Mouse (Mus musculus): ENCODE measurements at regions not wholly inside any gene's neighbourhood (a gene's known extent, or its start where the extent isn't known, plus 50 kb on each side); places are given as distances from the start of the nearest gene placed in this dataset.

GRCm38 (mm10) chr16:70079497-70079896 lies 216.0 kb upstream of the Speer2 start:
- H3K9me3 ChIP-seq (replicated peaks; ENCODE audit: insufficient read depth, low read length), result no peaks in the 10 kb centered on the region
- H3K4me1 ChIP-seq (ENCODE audit: control insufficient read depth in 1 of 2, insufficient read depth in 2 of 2, low read length in 2 of 2), result no peaks in the 10 kb centered on the region
- no peaks in the 10 kb centered on the region for H3K36me3 ChIP-seq (ENCODE audit: control insufficient read depth in 1 of 2, insufficient read depth in 2 of 2, low read length in 2 of 2)
- TF ChIP-seq SMC3 (IDR thresholded peaks at IDR 0.05; ENCODE audit: low read depth, low read length), result no peak
- TF ChIP-seq TCF12 (IDR thresholded peaks at IDR 0.05; ENCODE audit: low read depth, low read length), result no peak
- no peak for TF ChIP-seq HCFC1 (IDR thresholded peaks at IDR 0.05; ENCODE audit: low read depth, low read length)
- no peak for TF ChIP-seq POLR2AphosphoS2 (IDR thresholded peaks at IDR 0.05; ENCODE audit: low read length)
- no peak for TF ChIP-seq POLR2AphosphoS5 (IDR thresholded peaks at IDR 0.05; ENCODE audit: borderline replicate concordance, low read depth, low read length)
- no peak for TF ChIP-seq MAFK (IDR thresholded peaks at IDR 0.05; ENCODE audit: borderline replicate concordance, low read depth, low read length)
- no peak overlapping the region for H3K27ac ChIP-seq (ENCODE audit: control insufficient read depth, low read depth, low read length)
- H3K27me3 ChIP-seq (ENCODE audit: control insufficient read depth in 1 of 2, insufficient read depth in 2 of 2, low read length in 2 of 2), result no peaks in the 10 kb centered on the region
- H3K9ac ChIP-seq (ENCODE audit: control insufficient read depth, low read depth, low read length, poor library complexity, severe bottlenecking), result no peak overlapping the region
- H3K4me3 ChIP-seq (ENCODE audit: control insufficient read depth in 1 of 2, insufficient read depth in 1 of 2, low read depth in 2 of 2, low read length in 2 of 2), result no peak overlapping the region
- H3K79me2 ChIP-seq (ENCODE audit: control insufficient read depth, insufficient read depth, low read length, poor library complexity), result no peaks in the 10 kb centered on the region
- no peak for DNase-seq (ENCODE audit: low read depth, low spot score)

- H3K36me3 ChIP-seq (ENCODE audit: control insufficient read depth in 1 of 2, insufficient read depth in 2 of 2, low read length in 2 of 2), result no peaks in the 10 kb centered on the region
- H3K9me3 ChIP-seq (replicated peaks; ENCODE audit: insufficient read depth, low read length), result no peaks in the 10 kb centered on the region
- TF ChIP-seq E2F4 (IDR thresholded peaks at IDR 0.05; ENCODE audit: borderline replicate concordance, low read depth, low read length) (no peak), SIN3A (IDR thresholded peaks at IDR 0.05; ENCODE audit: low read length) (no peak), ZC3H11A (IDR thresholded peaks at IDR 0.05; ENCODE audit: low read depth, low read length) (no peak)
- no peaks in the 10 kb centered on the region for H3K79me2 ChIP-seq (ENCODE audit: control insufficient read depth, insufficient read depth, low read length, poor library complexity)
- no peak overlapping the region for H3K27ac ChIP-seq (ENCODE audit: control insufficient read depth, low read depth, low read length)
- H3K4me1 ChIP-seq (ENCODE audit: control insufficient read depth in 1 of 2, insufficient read depth in 2 of 2, low read length in 2 of 2), result no peaks in the 10 kb centered on the region
- H3K9ac ChIP-seq (ENCODE audit: control insufficient read depth, low read depth, low read length, poor library complexity, severe bottlenecking), result no peak overlapping the region
- no peaks in the 10 kb centered on the region for H3K27me3 ChIP-seq (ENCODE audit: control insufficient read depth in 1 of 2, insufficient read depth in 2 of 2, low read length in 2 of 2)
- DNase-seq (ENCODE audit: low read depth, low spot score), result no peak
- H3K4me3 ChIP-seq (ENCODE audit: control insufficient read depth in 1 of 2, insufficient read depth in 1 of 2, low read depth in 2 of 2, low read length in 2 of 2), result no peak overlapping the region
Observed at GRCm38 (mm10) chr16:70091291-70091690, 222.5 kb upstream of the Gbe1 start.

GRCm38 (mm10) chr16:70091963-70092362 lies 221.8 kb upstream of the Gbe1 start:
- Histone ChIP-seq H3K9ac (ENCODE audit: control insufficient read depth, low read depth, low read length, poor library complexity, severe bottlenecking) (no peak overlapping the region), H3K27ac (ENCODE audit: control insufficient read depth, low read depth, low read length) (no peak overlapping the region), H3K9me3 (replicated peaks; ENCODE audit: insufficient read depth, low read length) (no peaks in the 10 kb centered on the region), H3K4me1 (ENCODE audit: control insufficient read depth in 1 of 2, insufficient read depth in 2 of 2, low read length in 2 of 2) (no peaks in the 10 kb centered on the region), H3K79me2 (ENCODE audit: control insufficient read depth, insufficient read depth, low read length, poor library complexity) (no peaks in the 10 kb centered on the region), H3K27me3 (ENCODE audit: control insufficient read depth in 1 of 2, insufficient read depth in 2 of 2, low read length in 2 of 2) (no peaks in the 10 kb centered on the region), H3K4me3 (ENCODE audit: control insufficient read depth in 1 of 2, insufficient read depth in 1 of 2, low read depth in 2 of 2, low read length in 2 of 2) (no peak overlapping the region), H3K36me3 (ENCODE audit: control insufficient read depth in 1 of 2, insufficient read depth in 2 of 2, low read length in 2 of 2) (no peaks in the 10 kb centered on the region)
- DNase-seq (ENCODE audit: low read depth, low spot score), result no peak
- no peak for TF ChIP-seq EP300 (IDR thresholded peaks at IDR 0.05; ENCODE audit: low read depth in 1 of 2, low read length in 2 of 2)
- no peak for TF ChIP-seq USF1 (IDR thresholded peaks at IDR 0.05; ENCODE audit: low read depth, low read length)
- TF ChIP-seq MEF2A (IDR thresholded peaks at IDR 0.05; ENCODE audit: extremely low read depth, insufficient replicate concordance, low read depth, low read length, poor library complexity, severe bottlenecking), result no peak
- no peak for TF ChIP-seq POLR2A (IDR thresholded peaks at IDR 0.05; ENCODE audit: control insufficient read depth in 1 of 2, insufficient read depth in 1 of 2, low read depth in 1 of 2, low read length in 2 of 2, poor library complexity in 1 of 2)
- no peak for TF ChIP-seq ELF1 (IDR thresholded peaks at IDR 0.05; ENCODE audit: low read depth, low read length)
- no peak for TF ChIP-seq CHD2 (IDR thresholded peaks at IDR 0.05; ENCODE audit: low read length)
- TF ChIP-seq CHD1 (IDR thresholded peaks at IDR 0.05; ENCODE audit: low read depth, low read length), result no peak
- no peak for TF ChIP-seq JUND (IDR thresholded peaks at IDR 0.05; ENCODE audit: low read depth, low read length)
- TF ChIP-seq UBTF (IDR thresholded peaks at IDR 0.05; ENCODE audit: borderline replicate concordance, insufficient read depth, low read depth, low read length), result no peak

All from MEL (cell line).